Mouse (Mus musculus): ENCODE measurements around the gene Txndc2. TPM values are rescaled to one million over a fixed set of nuclear protein-coding genes. Genes with fewer than 3 reads are reported as not detected.
"Not testable (repeated sequence)": the region's sequence is repeated elsewhere in the genome, so short reads cannot be mapped to it uniquely, and the experiment has no call there.

The Txndc2 gene
- total RNA-seq, 2 experiments from 2014 or later: 0.17 TPM; not detected in 1

- ATAC-seq (replicated peaks; ENCODE audit: poor library complexity): no peak
Observed at GRCm38 (mm10) chr17:65656731-65657130, 14.8 kb upstream of the Txndc2 start.

- ATAC-seq (replicated peaks; ENCODE audit: poor library complexity): peak; percentile 83
Observed at GRCm38 (mm10) chr17:65656076-65656475, 14.1 kb upstream of the Txndc2 start.

GRCm38 (mm10) chr17:65655608-65656007, 13.6 kb upstream of the Txndc2 start:
- 0 out of 2 replicates have a peak, but pooled peaks have one; percentile 3 for ATAC-seq (replicated peaks; ENCODE audit: poor library complexity)

- ATAC-seq (replicated peaks; ENCODE audit: poor library complexity): no peak
Observed at GRCm38 (mm10) chr17:65650598-65650997, 8.6 kb upstream of the Txndc2 start.

GRCm38 (mm10) chr17:65649175-65649493, 7.2 kb upstream of the Txndc2 start:
- no peak for ATAC-seq (replicated peaks; ENCODE audit: poor library complexity)

GRCm38 (mm10) chr17:65648371-65649174, 6.6 kb upstream of the Txndc2 start:
- 0 out of 2 replicates have a peak, but pooled peaks have one; percentile 17 for ATAC-seq (replicated peaks; ENCODE audit: poor library complexity)

- ATAC-seq (replicated peaks; ENCODE audit: poor library complexity): peak; percentile 65
Observed at GRCm38 (mm10) chr17:65647961-65648360, 6.0 kb upstream of the Txndc2 start.

GRCm38 (mm10) chr17:65647226-65647625, 5.3 kb upstream of the Txndc2 start:
- ATAC-seq (replicated peaks; ENCODE audit: poor library complexity): no peak

GRCm38 (mm10) chr17:65643579-65643978, 1.6 kb upstream of the Txndc2 start:
- no peak for ATAC-seq (replicated peaks; ENCODE audit: poor library complexity)

- ATAC-seq (replicated peaks; ENCODE audit: poor library complexity): no peak
Observed at GRCm38 (mm10) chr17:65643051-65643521, 1.1 kb upstream of the Txndc2 start.

- no peak for ATAC-seq (replicated peaks; ENCODE audit: poor library complexity)
Observed at GRCm38 (mm10) chr17:65642578-65642991, 617 bp upstream of the Txndc2 start.

- ATAC-seq (replicated peaks; ENCODE audit: poor library complexity): no peak
Observed at GRCm38 (mm10) chr17:65639144-65639543, 2.8 kb downstream of the Txndc2 start.

- peak; percentile 95 for ATAC-seq (replicated peaks; ENCODE audit: poor library complexity)
Observed at GRCm38 (mm10) chr17:65635715-65636360, 6.1 kb downstream of the Txndc2 start.

GRCm38 (mm10) chr17:65629943-65630342, 12.0 kb downstream of the Txndc2 start:
- ATAC-seq (replicated peaks; ENCODE audit: poor library complexity): peak; percentile 90

GRCm38 (mm10) chr17:65628823-65629532, 13.0 kb downstream of the Txndc2 start:
- not testable (repeated sequence) for ATAC-seq (replicated peaks; ENCODE audit: poor library complexity)

- no peak for ATAC-seq (replicated peaks; ENCODE audit: poor library complexity)
Observed at GRCm38 (mm10) chr17:65626301-65626700, 15.7 kb downstream of the Txndc2 start.

- no peak for ATAC-seq (replicated peaks; ENCODE audit: poor library complexity)
Observed at GRCm38 (mm10) chr17:65625563-65625962, 16.4 kb downstream of the Txndc2 start.

GRCm38 (mm10) chr17:65623130-65623529, 18.8 kb downstream of the Txndc2 start:
- ATAC-seq (replicated peaks; ENCODE audit: poor library complexity): no peak

GRCm38 (mm10) chr17:65618431-65618830, 23.5 kb downstream of the Txndc2 start:
- peak; percentile 16; the same call in 1 of the 2 replicates for ATAC-seq (replicated peaks; ENCODE audit: poor library complexity)

- no peak for ATAC-seq (replicated peaks; ENCODE audit: poor library complexity)
Observed at GRCm38 (mm10) chr17:65615678-65616077, 26.3 kb downstream of the Txndc2 start.

GRCm38 (mm10) chr17:65614431-65614830, 27.5 kb downstream of the Txndc2 start:
- no peak for ATAC-seq (replicated peaks; ENCODE audit: poor library complexity)

Data from megakaryocyte progenitor cell, adult 5-6 weeks (primary cell).